Mouse (Mus musculus) kidney, embryonic 15.5 days (tissue): Measurements from ENCODE around the gene Iqsec3. TPM values are rescaled to one million over a fixed set of nuclear protein-coding genes. Genes with fewer than 3 reads are reported as not detected.

Experiments
- ATAC-seq: fragments of 200-750 bp; cut with Nextera tagmentation; replicated peaks from 2 replicates; pipeline ENCODE4 v1.8.0; 2017; ENCODE audit warnings: moderate TSS enrichment; ENCODE audit not compliant: low FRiP score
- H3K27ac ChIP-seq: fragments of 300-500 bp; sonication (generic); 2 replicates; pipeline ENCODE4 v1.5.1; 2015; ENCODE audit warnings: mild to moderate bottlenecking, inconsistent platforms
- H3K27me3 ChIP-seq: fragments of 300-500 bp; sonication (generic); 2 replicates; pipeline ENCODE4 v1.6.1; 2015; ENCODE audit warnings: inconsistent platforms
- H3K36me3 ChIP-seq: fragments of 300-500 bp; sonication (generic); 2 replicates; pipeline ENCODE4 v1.6.1; 2015; ENCODE audit warnings: inconsistent platforms
- H3K4me1 ChIP-seq: fragments of 300-500 bp; sonication (generic); 2 replicates; pipeline ENCODE4 v1.6.1; 2015; ENCODE audit warnings: inconsistent platforms
- H3K4me2 ChIP-seq: fragments of 300-500 bp; sonication (generic); 2 replicates; pipeline ENCODE4 v1.6.1; 2015; ENCODE audit warnings: moderate library complexity, mild to moderate bottlenecking, inconsistent platforms
- H3K4me3 ChIP-seq: fragments of 300-500 bp; sonication (generic); replicated peaks from 2 replicates; pipeline ENCODE4 v1.5.1; 2015; ENCODE audit warnings: mild to moderate bottlenecking, inconsistent platforms
- H3K9ac ChIP-seq: fragments of 300-500 bp; sonication (generic); 2 replicates; pipeline ENCODE4 v1.6.1; 2015; ENCODE audit warnings: mild to moderate bottlenecking, inconsistent platforms
- H3K9me3 ChIP-seq: fragments of 300-500 bp; sonication (generic); replicated peaks from 2 replicates; pipeline ENCODE4 v1.6.1; 2016; ENCODE audit warnings: inconsistent platforms
- WGBS: fragments of 180-500 bp; shearing (Covaris S2); methylation state at CpG from one replicate; pipeline ENCODE4 v1.1.7; 2015; ENCODE audit warnings: mixed read lengths; 5-methylcytosine and 5-hydroxymethylcytosine counted together
- microRNA-seq: library from miRNA; unstranded; fragments of <30 nt; microRNA quantifications from one replicate; pipeline ENCODE4, GENCODE M21; 2016
- polyA plus RNA-seq: library from polyadenylated mRNA; unstranded; fragments of >200 nt; fragmentation: Nextera tagmentation; extraction: Ambion mirVana; gene quantifications from 2 replicates; pipeline ENCODE4 v1.2.1, GENCODE M21; 2015

Iqsec3 gene
- polyA plus RNA-seq, 1 experiment from 2014 or later = 0.21 TPM

GRCm38 (mm10) chr6:121326486-121327069 lies 146.9 kb downstream of the Iqsec3 start:
- H3K27ac ChIP-seq = no peak overlapping the region
- H3K9me3 ChIP-seq = no peaks in the 10 kb centered on the region
- H3K9ac ChIP-seq = no peak overlapping the region
- no peak overlapping the region for H3K4me2 ChIP-seq
- H3K36me3 ChIP-seq = no peaks in the 10 kb centered on the region
- H3K27me3 ChIP-seq = no peaks in the 10 kb centered on the region
- ATAC-seq = no peak
- WGBS = 28% methylated on average over 10 of the region's 10 CpGs
- H3K4me1 ChIP-seq = peaks cover 40% of the 10 kb centered on the region
- no peak overlapping the region for H3K4me3 ChIP-seq

- WGBS = 36% methylated on average over 9 of the region's 9 CpGs
- Histone ChIP-seq H3K36me3 (no peaks in the 10 kb centered on the region), H3K9ac (no peak overlapping the region), H3K27ac (no peak overlapping the region), H3K4me2 (no peak overlapping the region), H3K4me3 (no peak overlapping the region), H3K27me3 (no peaks in the 10 kb centered on the region), H3K4me1 (peaks cover 40% of the 10 kb centered on the region), H3K9me3 (no peaks in the 10 kb centered on the region)
- ATAC-seq = no peak
Observed at GRCm38 (mm10) chr6:121325740-121326139, 147.7 kb downstream of the Iqsec3 start.

- ATAC-seq = no peak
- 81% methylated on average over 2 of the region's 3 CpGs for WGBS
Observed at GRCm38 (mm10) chr6:121325298-121325697, 148.2 kb downstream of the Iqsec3 start.

More at GRCm38 (mm10) chr6:121325298-121325697, 148.2 kb downstream of the Iqsec3 start:
- no peak overlapping the region for H3K9ac ChIP-seq
- no peaks in the 10 kb centered on the region for H3K9me3 ChIP-seq
- H3K27me3 ChIP-seq = no peaks in the 10 kb centered on the region
- H3K27ac ChIP-seq = no peak overlapping the region
- no peak overlapping the region for H3K4me2 ChIP-seq
- peaks cover 39% of the 10 kb centered on the region for H3K4me1 ChIP-seq
- H3K36me3 ChIP-seq = no peaks in the 10 kb centered on the region
- H3K4me3 ChIP-seq = no peak overlapping the region

Small RNA genes within 50 kb of the gene (microRNA-seq; reads per million reads assigned to microRNA genes)
- gene Gm24855 = not detected

Other genes with a start within 250 kb of the Iqsec3 start
- gene Usp18, start 227.8 kb downstream of the Iqsec3 start, polyA plus RNA-seq = 2.1 and 3.2 TPM in 2 replicates
- gene Slc6a13, start 173.5 kb downstream of the Iqsec3 start, polyA plus RNA-seq = 21.6 and 22.2 TPM in 2 replicates
- gene Slc6a12, start 130.6 kb downstream of the Iqsec3 start, polyA plus RNA-seq = 0.44 and 0.51 TPM in 2 replicates
- 1.2 and 2.2 TPM in 2 replicates for gene A2m, start 161.7 kb upstream of the Iqsec3 start, polyA plus RNA-seq